Mouse (Mus musculus): ENCODE measurements around the gene Rab11b. TPM values are rescaled to one million over a fixed set of nuclear protein-coding genes. Genes with fewer than 3 reads are reported as not detected.

Gene Rab11b
- 417 and 541 TPM in 2 replicates for polyA plus RNA-seq (2014; fragmentation: Nextera tagmentation; extraction: Ambion mirVana)

GRCm38 (mm10) chr17:33760255-33761165 lies at the start of gene Rab11b:
Gene Rab11b (minus strand): TSS chr17:33760530.
- H3K36me3 ChIP-seq (ENCODE audit: control insufficient read depth, insufficient read depth, low read length) = no peaks in the 10 kb centered on the region; the same call in 1 of the 2 replicates
- peak within 1 kb of the TSS; percentile 84 for H3K4me3 ChIP-seq (replicated peaks; ENCODE audit: low read depth, low read length)
- H3K4me1 ChIP-seq (ENCODE audit: control insufficient read depth, insufficient read depth, low read length) = peaks cover 39% of the 10 kb centered on the region
- DNase-seq (peak; percentile 100), ATAC-seq (ENCODE audit: low FRiP score, low TSS enrichment) (peak; percentile 99)
- H3K27me3 ChIP-seq (ENCODE audit: control insufficient read depth, insufficient read depth, low read length) = no peaks in the 10 kb centered on the region
- 3% methylated on average over 35 of the region's 35 CpGs for whole genome bisulfite sequencing
- H3K9me3 ChIP-seq (ENCODE audit: control insufficient read depth, low read length) = no peaks in the 10 kb centered on the region
- H3K27ac ChIP-seq (replicated peaks; ENCODE audit: low read depth, low read length) = peak within 1 kb of the TSS; percentile 99
- H3K9ac ChIP-seq (replicated peaks; ENCODE audit: low read length) = peak within 1 kb of the TSS; percentile 93
- peak within 1 kb of the TSS; percentile 79 for H3K4me2 ChIP-seq (ENCODE audit: low read length)

GRCm38 (mm10) chr17:33808192-33808591 lies 47.9 kb upstream of the Rab11b start:
- 39% methylated on average over 10 of the region's 10 CpGs for WGBS
- H3K4me3 ChIP-seq (replicated peaks; ENCODE audit: low read depth, low read length) = no peak overlapping the region
- no peak overlapping the region for H3K9ac ChIP-seq (replicated peaks; ENCODE audit: low read length)
- no peaks in the 10 kb centered on the region for H3K36me3 ChIP-seq (ENCODE audit: control insufficient read depth, insufficient read depth, low read length)
- no peaks in the 10 kb centered on the region for H3K27me3 ChIP-seq (ENCODE audit: control insufficient read depth, insufficient read depth, low read length)
- no peaks in the 10 kb centered on the region for H3K9me3 ChIP-seq (ENCODE audit: control insufficient read depth, low read length)
- H3K4me2 ChIP-seq (ENCODE audit: low read length) = no peak overlapping the region
- H3K4me1 ChIP-seq (ENCODE audit: control insufficient read depth, insufficient read depth, low read length) = no peaks in the 10 kb centered on the region
- no peak for DNase-seq
- no peak for ATAC-seq (ENCODE audit: low FRiP score, low TSS enrichment)
- H3K27ac ChIP-seq (replicated peaks; ENCODE audit: low read depth, low read length) = no peak overlapping the region

GRCm38 (mm10) chr17:33807181-33807888 lies 47.0 kb upstream of the Rab11b start:
- Histone ChIP-seq H3K27me3 (ENCODE audit: control insufficient read depth, insufficient read depth, low read length) (no peaks in the 10 kb centered on the region), H3K9me3 (ENCODE audit: control insufficient read depth, low read length) (no peaks in the 10 kb centered on the region), H3K4me3 (replicated peaks; ENCODE audit: low read depth, low read length) (no peak overlapping the region), H3K27ac (replicated peaks; ENCODE audit: low read depth, low read length) (no peak overlapping the region), H3K9ac (replicated peaks; ENCODE audit: low read length) (no peak overlapping the region), H3K4me1 (ENCODE audit: control insufficient read depth, insufficient read depth, low read length) (no peaks in the 10 kb centered on the region), H3K4me2 (ENCODE audit: low read length) (no peak overlapping the region), H3K36me3 (ENCODE audit: control insufficient read depth, insufficient read depth, low read length) (no peaks in the 10 kb centered on the region)
- WGBS = 71% methylated on average over 8 of the region's 9 CpGs
- no peak for DNase-seq
- no peak for ATAC-seq (ENCODE audit: low FRiP score, low TSS enrichment)

DNA sequence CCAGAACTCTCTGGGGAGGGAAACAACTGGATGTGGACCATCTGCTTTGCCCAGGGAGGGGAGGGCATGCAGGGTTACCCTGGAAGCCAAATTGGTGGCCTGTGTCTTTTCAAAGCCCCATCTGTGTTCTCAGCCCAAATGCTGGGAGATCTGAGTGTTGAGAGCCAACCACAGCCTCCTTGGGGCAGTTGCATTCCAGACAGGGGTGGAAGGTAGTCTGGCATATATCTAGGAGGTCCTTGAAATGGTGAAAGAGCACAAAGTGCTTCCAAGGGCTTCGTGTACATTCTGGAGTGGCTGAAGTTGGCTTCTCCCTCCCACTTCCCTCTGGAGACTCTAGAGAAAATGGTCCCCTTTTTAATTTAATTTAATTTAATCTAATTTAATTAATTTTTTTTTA lies 44.4 kb upstream of the Rab11b start:
- WGBS = 56% methylated on average over 1 of the region's 1 CpGs
- Histone ChIP-seq H3K4me3 (replicated peaks; ENCODE audit: low read depth, low read length) (no peak overlapping the region), H3K27me3 (ENCODE audit: control insufficient read depth, insufficient read depth, low read length) (no peaks in the 10 kb centered on the region), H3K4me1 (ENCODE audit: control insufficient read depth, insufficient read depth, low read length) (no peaks in the 10 kb centered on the region), H3K9me3 (ENCODE audit: control insufficient read depth, low read length) (no peaks in the 10 kb centered on the region), H3K9ac (replicated peaks; ENCODE audit: low read length) (no peak overlapping the region), H3K27ac (replicated peaks; ENCODE audit: low read depth, low read length) (no peak overlapping the region), H3K36me3 (ENCODE audit: control insufficient read depth, insufficient read depth, low read length) (no peaks in the 10 kb centered on the region), H3K4me2 (ENCODE audit: low read length) (no peak overlapping the region)
- no peak for ATAC-seq (ENCODE audit: low FRiP score, low TSS enrichment)
- no peak for DNase-seq

DNA sequence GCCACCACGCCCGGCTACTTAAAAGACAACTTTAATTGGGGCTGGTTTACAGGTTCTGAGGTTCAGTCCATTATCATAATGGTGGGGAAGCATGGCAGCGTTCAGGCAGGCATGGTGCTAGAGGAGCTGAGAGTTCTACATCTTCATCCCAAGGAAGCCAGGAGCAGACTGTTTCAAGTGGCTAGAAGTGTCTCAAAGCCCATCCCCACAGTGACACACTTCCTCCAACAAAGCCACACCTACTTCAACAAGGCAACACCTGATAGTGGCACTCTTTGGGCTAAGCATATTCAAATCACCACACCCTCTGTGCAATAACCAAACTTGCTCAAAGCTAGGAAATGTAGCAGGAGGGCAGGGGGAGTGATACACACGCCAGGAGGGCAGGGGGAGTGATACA lies 43.9 kb upstream of the Rab11b start:
- no peak for ATAC-seq (ENCODE audit: low FRiP score, low TSS enrichment)
- H3K27me3 ChIP-seq (ENCODE audit: control insufficient read depth, insufficient read depth, low read length) = no peaks in the 10 kb centered on the region
- WGBS = 59% methylated on average over 4 of the region's 4 CpGs
- H3K9ac ChIP-seq (replicated peaks; ENCODE audit: low read length) = no peak overlapping the region
- no peaks in the 10 kb centered on the region for H3K9me3 ChIP-seq (ENCODE audit: control insufficient read depth, low read length)
- H3K4me1 ChIP-seq (ENCODE audit: control insufficient read depth, insufficient read depth, low read length) = no peaks in the 10 kb centered on the region
- H3K4me2 ChIP-seq (ENCODE audit: low read length) = no peak overlapping the region
- no peak for DNase-seq
- H3K4me3 ChIP-seq (replicated peaks; ENCODE audit: low read depth, low read length) = no peak overlapping the region
- no peaks in the 10 kb centered on the region for H3K36me3 ChIP-seq (ENCODE audit: control insufficient read depth, insufficient read depth, low read length)
- H3K27ac ChIP-seq (replicated peaks; ENCODE audit: low read depth, low read length) = no peak overlapping the region

- Histone ChIP-seq H3K36me3 (ENCODE audit: control insufficient read depth, insufficient read depth, low read length) (no peaks in the 10 kb centered on the region), H3K4me2 (ENCODE audit: low read length) (no peak overlapping the region), H3K4me3 (replicated peaks; ENCODE audit: low read depth, low read length) (no peak overlapping the region), H3K9me3 (ENCODE audit: control insufficient read depth, low read length) (no peaks in the 10 kb centered on the region), H3K4me1 (ENCODE audit: control insufficient read depth, insufficient read depth, low read length) (no peaks in the 10 kb centered on the region), H3K27ac (replicated peaks; ENCODE audit: low read depth, low read length) (no peak overlapping the region), H3K27me3 (ENCODE audit: control insufficient read depth, insufficient read depth, low read length) (no peaks in the 10 kb centered on the region), H3K9ac (replicated peaks; ENCODE audit: low read length) (no peak overlapping the region)
- 4% methylated on average over 2 of the region's 2 CpGs for WGBS
- ATAC-seq (ENCODE audit: low FRiP score, low TSS enrichment) (no peak), DNase-seq (peak; percentile 63)
Measured at GRCm38 (mm10) chr17:33802221-33802620, 41.9 kb upstream of the Rab11b start.

DNA sequence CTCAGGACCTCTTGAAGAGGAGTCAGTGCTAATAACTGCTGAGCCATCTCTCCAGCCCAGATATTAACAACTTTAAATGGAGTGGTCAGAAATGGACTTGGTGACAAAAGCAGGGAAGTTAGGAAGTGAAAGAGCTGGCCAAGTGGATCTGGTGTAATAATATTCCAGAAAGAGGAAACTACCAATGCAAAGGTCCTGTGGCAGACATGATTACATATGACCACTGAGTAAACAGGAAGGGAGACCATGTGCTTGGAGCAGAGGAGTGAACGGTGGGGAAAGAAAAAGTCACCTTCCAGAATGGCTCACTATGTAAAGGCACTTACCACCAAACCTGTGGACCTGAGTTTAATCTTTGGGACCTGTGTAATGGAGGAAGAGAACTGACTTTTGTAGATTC lies 38.9 kb upstream of the Rab11b start:
- DNase-seq = no peak
- no peaks in the 10 kb centered on the region for H3K36me3 ChIP-seq (ENCODE audit: control insufficient read depth, insufficient read depth, low read length)
- ATAC-seq (ENCODE audit: low FRiP score, low TSS enrichment) = no peak

DNA sequence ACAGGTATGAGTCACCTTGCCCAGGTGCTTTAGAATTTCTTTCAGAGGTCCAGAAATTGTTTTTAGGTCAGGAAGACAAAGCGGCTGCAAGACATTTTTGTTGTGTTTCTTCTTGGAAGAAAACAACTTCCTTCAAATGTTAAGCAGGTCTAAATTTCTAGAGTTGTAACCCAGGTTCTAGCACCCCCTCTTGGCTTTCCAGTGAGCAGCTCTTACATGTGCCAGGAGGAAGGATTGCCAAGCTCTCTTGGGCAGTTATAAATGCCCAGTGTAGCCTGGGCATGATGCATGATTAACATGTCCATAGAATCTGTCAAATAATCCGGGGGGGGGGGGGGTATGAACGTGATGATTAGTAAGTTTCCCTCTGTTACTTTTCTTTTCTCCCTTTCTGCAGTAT lies 38.0 kb upstream of the Rab11b start:
- no peak for ATAC-seq (ENCODE audit: low FRiP score, low TSS enrichment)
- Histone ChIP-seq H3K4me3 (replicated peaks; ENCODE audit: low read depth, low read length) (no peak overlapping the region), H3K36me3 (ENCODE audit: control insufficient read depth, insufficient read depth, low read length) (no peaks in the 10 kb centered on the region), H3K4me1 (ENCODE audit: control insufficient read depth, insufficient read depth, low read length) (no peaks in the 10 kb centered on the region), H3K9me3 (ENCODE audit: control insufficient read depth, low read length) (no peaks in the 10 kb centered on the region), H3K9ac (replicated peaks; ENCODE audit: low read length) (no peak overlapping the region), H3K27me3 (ENCODE audit: control insufficient read depth, insufficient read depth, low read length) (no peaks in the 10 kb centered on the region), H3K4me2 (ENCODE audit: low read length) (no peak overlapping the region), H3K27ac (replicated peaks; ENCODE audit: low read depth, low read length) (no peak overlapping the region)
- WGBS = 55% methylated on average over 3 of the region's 3 CpGs
- DNase-seq = peak; percentile 20

More for the DNA sequence above, 38.9 kb upstream of the Rab11b start:
- Histone ChIP-seq H3K4me2 (ENCODE audit: low read length) (no peak overlapping the region), H3K9me3 (ENCODE audit: control insufficient read depth, low read length) (no peaks in the 10 kb centered on the region), H3K27ac (replicated peaks; ENCODE audit: low read depth, low read length) (no peak overlapping the region), H3K9ac (replicated peaks; ENCODE audit: low read length) (no peak overlapping the region), H3K4me1 (ENCODE audit: control insufficient read depth, insufficient read depth, low read length) (no peaks in the 10 kb centered on the region), H3K27me3 (ENCODE audit: control insufficient read depth, insufficient read depth, low read length) (no peaks in the 10 kb centered on the region), H3K4me3 (replicated peaks; ENCODE audit: low read depth, low read length) (no peak overlapping the region)
- WGBS = 73% methylated on average over 1 of the region's 1 CpGs
